Mouse (Mus musculus) ovary, postnatal 14 days (tissue): ENCODE measurements around the gene Tmem184b.

Experiments
- DNase-seq: peaks from one replicate; pipeline ENCODE4 v3.0.0; 2022; ENCODE audit warnings: low spot score

Tmem184b gene

DNA sequence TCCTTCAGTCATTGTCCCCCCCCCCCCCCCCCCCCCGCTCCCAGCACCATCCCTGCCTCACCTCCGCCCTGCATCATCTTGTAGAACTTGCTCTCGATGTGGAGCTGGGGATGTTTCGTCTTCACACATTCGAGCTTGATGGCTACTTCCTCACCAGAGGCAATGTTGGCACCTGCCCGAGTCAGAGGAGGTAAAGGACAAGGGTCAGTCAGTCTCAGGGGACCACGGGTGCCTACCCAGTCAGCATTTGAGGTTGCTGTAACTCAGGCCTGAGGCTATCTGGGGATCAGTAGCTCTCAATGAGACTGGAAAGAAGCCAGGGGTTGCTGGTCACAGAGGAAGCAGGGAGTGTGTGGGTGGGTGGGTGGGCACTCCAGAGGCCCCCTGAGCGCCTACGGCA, 26.6 kb upstream of the Tmem184b start:
- DNase-seq, result no peak

DNA sequence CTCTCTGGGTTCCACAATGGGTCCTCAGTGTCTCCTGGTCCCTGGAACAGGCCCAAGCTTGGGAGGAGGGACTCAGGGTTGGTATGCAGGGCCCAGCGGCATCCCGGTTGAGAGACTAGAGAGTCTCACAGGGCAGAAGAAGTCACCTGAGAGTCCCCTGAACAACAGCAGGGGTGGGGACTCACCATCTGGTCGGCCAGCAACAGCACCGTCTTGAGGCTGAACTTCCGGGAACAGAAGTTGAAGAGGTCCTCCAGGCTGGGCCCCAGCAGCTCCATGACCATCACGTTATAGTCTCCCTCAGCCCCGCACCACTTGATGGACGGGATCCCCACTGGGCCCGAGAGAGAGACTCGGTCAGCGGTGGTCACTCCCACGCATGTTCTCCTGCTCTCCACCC, 26.2 kb upstream of the Tmem184b start:
- DNase-seq, result no peak

DNA sequence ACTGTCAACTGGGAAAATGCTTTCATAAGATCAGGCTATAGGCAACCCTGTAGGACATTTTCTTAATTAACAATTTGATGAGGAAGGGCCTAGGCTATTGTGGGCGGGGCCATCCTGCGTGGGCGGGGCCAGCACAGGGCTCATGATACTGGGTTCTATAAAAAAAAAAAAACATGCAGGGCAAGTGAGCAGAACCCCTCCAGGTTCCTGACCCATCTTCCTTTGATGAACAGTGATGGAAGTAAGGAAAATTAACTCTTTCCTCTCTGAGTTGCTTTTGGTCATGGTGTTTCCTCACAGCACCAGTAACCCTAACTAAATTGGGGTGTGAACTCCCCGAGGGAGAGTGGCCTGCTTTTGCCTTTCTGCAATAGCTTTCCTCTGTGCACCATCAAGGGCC, 25.2 kb upstream of the Tmem184b start:
- DNase-seq, result no peak

DNA sequence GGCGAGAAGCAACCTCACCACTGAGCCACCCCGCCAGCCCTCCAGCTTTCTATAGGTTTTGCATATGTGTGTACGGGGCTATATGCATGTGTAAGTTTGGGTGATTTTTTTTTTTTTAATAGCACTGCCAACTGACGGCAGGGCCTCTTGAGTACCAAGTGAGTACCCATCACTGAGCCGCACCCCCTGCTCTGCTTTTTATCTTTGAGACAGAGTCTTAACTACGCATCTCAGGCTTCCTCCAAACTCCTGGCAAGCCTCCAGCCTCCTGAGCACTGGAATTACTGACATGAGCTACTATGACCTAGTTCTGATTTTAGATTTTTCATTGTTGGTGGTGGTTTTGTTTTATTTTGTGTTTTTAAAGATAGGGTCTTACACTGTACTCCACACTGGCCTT, 24.1 kb upstream of the Tmem184b start:
- DNase-seq, result no peak

DNA sequence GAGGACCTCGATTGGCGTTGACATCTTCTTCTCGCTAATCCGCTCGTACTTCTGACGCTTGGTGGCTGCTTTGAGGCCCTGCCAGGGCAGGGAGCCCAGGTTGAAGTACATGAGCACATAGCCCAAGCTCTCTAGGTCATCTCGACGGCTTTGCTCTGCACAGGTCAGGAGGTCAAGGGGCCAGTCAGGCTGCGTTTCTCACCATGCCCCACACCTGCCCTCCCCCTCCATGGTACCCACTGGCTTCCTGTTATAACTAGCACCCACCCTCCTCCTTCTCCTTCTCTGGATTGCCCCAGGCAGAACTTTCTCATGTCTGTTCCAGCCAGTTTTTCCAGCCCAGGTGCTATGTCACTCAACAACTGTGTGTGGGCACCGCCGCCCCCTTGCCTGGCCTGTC, 22.1 kb upstream of the Tmem184b start:
- no peak for DNase-seq

DNA sequence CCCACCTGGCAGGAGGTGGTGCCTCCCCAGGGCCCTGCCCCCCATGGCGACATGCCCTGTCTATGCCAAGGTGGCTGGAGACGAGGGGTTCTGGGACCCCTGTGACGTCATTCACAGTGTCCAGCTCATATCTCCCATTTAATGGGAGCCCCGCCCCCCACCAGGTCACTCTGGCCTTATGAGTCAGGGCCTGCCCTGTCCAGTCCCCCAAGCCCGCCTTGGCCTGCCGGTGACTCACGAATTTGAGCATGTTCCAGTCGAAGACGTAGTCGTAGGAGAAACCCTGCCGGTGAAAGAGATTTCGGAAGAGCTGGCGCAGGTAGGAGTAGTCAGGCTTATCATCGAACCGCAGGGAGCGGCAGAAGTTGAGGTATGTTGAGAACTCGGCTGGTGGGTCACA, 21.2 kb upstream of the Tmem184b start:
- DNase-seq, result no peak

DNA sequence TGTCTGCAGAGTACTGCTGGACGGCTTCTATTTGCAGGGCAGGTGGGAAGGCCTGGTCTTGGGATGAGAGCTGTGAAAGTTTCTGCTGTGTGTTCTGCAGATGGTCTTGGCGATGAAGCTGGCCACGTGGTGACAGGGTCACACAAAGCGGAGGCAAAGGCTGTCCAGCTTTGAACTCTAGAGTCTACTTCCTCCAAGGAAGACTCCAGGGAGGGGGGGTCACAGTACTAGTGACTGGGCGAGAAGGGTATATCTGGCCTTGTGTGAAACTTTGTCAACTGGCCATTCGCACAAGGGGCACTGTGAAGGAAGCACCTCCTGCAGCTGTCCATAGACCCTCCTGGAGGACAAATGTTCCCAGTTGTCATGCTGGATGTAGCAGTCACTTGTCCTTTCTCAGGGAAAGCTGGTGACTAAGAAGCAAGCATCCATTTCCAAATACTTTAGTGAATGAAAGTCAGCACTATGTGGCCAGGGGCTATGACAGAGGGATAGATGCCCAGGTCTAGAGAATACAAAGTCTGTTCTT, 19.4 kb upstream of the Tmem184b start:
- no peak for DNase-seq

DNA sequence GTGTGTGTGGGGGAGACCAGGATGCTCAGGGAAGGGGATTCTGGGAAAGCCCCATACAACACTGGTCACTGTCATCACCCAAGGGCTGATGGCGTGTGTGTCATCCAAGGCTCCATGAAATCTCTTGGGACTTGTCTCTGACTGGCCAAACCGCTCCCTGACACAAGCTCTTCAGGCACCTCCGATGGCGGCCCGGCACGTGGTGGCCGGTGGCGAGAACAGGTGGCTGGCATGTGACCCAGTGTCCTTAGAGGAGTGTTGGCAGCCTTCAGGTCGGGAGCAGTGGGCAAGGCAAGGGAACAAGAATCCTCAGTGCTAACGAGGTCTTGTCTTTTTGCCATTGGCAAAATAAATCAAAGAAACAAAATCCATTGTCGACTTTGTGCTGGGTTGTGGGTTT, 15.3 kb upstream of the Tmem184b start:
- DNase-seq, result no peak

DNA sequence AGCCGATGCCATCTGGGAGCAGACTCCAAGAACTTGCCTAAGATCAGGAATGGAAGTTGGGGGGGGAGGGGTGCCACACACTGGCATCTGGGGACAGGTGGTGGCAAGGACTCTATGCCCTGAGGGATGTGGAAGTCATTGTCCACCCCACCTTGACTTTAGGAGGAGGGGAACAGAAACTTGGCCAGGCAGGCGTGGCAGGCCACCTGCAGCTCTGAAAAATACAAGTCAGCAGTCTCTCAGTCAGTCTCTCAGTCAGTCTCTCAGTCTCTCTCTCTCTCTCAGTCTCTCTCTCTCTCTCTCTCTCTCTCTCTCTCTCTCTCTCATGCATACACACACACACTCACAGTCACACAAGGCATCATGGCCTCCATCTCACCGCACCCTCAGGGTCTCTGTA, 14.9 kb upstream of the Tmem184b start:
- no peak for DNase-seq

DNA sequence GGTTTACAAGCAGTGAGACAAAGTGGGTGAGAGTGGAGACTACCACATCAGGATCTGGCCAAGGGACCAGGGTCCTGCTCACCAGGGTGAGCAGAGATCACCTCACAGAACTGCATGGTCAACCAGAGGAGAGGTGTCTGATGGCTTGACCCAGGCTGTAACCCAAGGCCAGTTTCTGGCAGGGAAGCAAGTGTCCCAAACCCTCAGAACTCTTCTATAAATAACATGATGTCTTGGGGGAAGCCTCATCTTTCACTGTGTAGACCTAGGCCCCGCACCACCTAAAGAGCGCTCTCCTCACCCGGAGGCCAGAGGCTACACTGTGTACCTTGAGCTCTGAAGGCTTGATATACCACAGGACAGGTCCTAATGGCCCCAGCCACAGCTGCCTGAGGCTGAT, 14.0 kb upstream of the Tmem184b start:
- no peak for DNase-seq

DNA sequence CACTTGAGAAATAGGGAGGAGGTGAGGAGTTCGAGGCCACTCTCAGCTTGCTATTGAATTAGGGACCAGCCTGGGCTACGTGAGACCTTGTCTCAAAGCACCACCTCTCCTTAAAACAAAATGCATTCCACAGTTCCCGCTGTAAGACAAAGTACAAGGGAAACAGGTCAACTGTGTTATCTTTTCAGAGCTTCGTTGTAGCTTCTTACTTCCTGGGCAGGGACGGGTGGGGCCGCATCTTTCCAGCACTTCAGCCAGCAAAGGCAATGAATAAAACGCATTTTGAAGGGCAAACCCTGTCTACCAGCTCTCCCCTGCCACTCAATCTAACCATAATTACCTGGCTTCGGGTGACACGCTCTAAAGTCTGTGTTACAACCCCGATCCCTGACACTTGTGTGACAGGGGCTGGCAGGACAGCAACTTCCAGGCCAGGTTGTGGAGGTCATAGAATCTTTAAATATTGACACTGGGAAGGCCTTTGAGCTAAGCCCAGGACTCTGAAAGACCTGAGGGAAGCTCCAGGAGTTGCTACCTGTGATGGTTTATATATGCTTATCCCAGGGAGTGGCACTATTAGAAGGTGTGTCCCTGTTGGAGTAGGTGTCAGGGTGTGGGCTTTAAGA, 13.2 kb upstream of the Tmem184b start:
- no peak for DNase-seq

DNA sequence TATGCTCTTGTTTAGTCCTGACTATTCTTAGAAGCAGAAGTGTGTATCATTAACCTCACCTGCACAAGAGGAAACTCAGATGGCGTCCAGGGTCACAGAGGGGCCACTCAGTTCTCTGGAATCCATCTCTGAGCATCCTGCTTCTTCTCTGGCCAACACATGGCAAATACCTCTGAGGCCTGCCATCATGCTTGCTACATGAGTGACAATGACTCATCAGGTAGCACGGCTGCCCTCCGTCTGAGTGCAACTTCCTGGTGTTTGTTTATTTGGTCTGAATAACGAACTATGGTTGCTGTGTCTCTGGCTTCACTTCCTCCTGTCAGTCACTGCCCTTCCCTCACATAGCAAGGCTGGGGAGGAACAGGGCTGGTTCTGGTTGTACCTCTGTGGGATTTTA, 11.1 kb upstream of the Tmem184b start:
- DNase-seq, result no peak

DNA sequence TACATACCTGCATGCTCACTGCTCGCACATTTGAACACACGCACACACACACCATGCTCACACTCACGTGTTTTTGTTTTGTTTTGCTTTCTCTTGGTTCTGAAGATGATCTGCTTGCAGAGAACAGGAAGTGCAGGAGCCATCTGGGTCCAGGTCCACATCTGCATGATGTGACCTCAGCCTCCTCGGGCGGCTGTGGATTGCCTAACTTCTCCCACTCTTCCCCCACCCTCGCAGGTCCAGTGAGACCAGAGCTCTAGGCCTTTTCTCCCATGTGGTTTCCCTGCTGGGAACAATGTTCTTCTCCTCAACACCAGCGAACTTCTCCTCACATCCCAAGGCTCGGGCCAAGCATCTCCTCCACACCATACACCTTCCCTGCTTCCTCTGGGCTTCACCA, 10.4 kb upstream of the Tmem184b start:
- DNase-seq, result no peak

DNA sequence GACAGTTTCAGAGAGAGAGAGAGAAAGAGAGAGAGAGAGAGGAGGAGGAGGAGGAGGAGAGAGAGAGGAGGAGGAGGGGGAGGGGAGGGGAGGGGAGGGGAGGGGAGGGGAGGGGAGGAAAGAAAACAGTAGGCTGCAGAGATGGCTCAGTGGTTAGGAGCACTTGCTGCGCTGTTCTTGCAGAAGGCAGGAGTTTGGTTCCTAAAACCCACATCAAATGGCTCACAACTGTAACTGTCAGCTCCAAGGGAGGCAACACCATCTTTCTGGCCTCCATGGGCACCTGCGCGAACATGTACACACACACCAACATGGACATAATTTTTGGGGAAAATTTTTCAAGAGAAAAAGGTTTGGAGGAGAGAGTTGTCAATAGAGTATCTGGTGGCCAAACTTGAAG, 9.8 kb upstream of the Tmem184b start:
- DNase-seq, result no peak

DNA sequence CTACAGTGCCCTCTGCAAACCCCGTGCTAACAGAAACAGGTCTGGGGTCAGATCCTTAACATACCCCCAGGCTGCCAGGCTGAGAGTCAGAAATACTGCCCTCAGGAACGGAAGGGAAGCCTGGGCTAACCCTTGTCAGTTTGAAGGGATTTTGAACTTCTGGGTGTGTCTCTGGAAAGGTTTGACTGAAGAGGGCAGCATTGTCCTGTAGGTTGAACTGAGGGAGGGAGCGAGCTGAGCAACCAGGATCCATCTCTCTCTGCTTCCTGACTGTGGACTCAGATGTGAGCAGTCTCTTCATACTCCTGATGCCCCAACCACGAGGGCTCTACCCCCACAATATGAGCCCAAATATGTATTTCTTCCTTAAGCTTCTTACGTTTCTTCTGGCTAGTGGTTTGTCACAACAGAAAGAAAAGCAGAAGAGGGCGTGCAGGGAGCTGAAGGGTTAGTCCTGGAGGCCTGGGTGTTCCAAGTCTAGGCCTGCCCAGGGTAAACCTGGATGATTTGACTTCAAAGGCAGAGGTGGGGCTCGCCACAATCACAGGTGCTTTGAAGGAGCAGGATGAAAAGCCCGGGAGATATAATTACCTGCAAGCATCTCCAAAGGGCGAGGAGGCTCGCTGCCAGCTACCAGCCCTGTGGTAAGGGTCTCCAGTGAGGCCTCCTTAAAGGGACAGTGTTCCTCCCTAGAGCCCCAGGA, 8.1 kb upstream of the Tmem184b start:
- DNase-seq, result no peak

DNA sequence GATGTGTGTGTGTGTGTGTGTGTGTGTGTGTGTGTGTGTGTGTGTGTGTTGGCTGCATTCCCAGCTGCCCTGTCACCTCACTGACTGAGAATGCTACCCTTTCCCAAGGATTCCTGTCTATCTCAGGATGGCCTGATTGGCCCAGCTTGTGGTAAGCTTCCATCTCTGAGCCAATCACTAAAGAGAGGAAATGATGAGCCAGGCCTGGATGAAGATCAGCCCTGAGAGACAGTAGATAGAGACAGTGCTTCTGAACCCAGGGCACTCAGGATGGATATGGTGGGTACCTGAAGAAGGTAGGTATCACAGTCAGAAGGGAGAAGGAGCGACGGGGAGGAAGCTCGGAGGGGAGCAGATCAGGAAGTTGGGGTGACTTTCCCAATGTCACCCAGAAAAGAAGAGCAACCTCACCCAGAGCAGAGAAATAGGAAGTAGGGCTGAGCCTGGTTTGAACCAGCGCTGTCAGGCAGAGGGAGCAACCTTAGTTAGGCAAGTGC, 5.8 kb upstream of the Tmem184b start:
- DNase-seq, result no peak

DNA sequence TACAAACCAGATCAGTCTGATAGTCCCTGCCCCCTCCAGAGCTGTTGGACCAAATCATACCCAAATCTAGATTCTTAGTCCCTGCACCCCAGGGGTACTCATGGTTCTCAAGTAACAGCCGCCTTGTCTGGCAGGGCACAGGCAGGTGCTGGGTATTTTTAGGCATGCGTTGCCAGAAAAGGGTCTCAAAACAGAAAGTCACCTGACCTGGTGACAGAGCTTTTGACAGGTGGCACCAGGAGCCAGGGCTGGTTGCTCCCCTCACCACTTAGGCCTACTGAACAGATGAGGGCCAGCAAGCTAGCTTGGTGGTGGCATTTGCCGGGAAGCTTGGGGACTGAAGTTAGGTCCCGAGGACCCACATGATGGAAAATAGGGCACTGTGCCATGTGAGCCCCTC, 3.2 kb upstream of the Tmem184b start:
- no peak for DNase-seq

DNA sequence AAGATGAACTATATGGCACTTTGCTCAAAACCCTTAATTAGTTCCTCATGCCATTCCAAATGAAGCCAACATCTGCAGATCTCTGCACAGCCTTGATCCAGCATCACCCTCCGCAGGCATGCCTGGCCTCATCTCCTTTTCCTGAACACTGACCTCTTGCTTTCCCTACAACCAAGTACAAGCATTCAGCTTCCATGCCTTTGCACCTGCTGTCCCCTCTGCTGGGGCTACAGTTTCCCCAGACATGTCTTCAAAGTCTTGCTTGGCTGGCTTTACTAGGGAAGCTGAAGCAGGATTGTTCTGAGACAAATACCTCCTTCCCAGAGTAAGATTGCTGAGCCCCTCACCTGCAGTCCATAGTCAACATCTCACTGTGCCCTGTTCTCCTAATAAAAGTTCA, 908 bp upstream of the Tmem184b start:
- DNase-seq, result no peak

DNA sequence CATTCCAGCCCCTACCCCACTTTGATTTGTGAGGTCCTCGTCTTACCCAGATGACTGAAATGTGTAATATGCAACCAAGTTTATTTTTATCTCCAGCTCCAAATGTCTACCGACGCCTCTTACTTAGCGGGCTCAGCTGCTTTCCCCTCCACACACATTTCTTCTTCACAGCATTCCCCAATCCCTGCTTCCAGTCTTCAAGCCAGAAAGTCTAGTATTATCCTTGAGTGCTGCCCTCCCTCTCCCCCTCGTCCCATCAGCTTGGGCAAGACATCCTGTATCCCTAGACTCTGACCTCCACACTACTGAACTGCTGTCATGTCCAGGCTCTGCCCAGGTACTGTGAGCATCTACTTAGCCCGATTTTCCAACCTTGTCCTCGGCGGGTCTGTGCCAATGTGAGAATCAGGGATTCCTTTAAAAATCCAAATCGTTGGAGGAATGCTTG, 418 bp upstream of the Tmem184b start:
- DNase-seq, result no peak

DNA sequence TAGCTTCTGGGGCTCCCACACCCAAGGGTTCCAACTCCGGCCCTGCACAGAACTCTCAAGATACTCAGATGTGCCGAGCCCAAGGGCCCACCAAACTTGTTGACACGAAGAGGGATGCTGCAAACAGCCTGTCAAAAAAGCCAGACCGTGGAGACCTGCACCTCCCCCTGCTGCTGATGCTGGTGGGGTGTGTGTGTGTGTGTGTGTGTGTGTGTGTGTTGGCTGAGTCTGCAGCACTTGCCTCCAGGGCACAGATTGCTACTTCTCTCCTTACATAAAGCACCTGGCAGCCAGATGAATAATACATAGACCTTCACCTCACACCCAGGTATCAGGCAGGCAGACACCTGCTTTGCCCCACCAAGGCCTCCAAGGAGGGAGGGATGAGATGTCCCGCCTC, 1.2 kb downstream of the Tmem184b start:
- no peak for DNase-seq

DNA sequence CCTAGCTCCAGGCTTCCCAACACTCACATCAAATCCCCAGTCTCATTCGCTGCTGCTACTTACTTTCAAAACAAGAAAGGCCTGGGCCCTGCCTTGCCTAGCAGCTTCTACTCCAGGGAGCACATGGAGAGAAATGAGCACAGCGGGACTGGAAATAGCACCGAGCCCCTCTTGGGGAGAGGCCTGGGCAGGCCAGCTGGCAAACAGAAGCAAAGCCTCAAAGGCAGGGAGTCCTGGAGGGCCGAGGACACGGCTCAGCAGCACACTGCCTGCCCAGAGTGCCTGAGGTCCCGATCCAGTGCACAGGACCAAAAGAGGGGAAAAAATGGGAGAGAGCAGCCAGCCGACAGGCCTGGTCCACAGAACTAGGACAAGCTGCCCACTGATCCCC, 2.4 kb downstream of the Tmem184b start:
- no peak for DNase-seq

DNA sequence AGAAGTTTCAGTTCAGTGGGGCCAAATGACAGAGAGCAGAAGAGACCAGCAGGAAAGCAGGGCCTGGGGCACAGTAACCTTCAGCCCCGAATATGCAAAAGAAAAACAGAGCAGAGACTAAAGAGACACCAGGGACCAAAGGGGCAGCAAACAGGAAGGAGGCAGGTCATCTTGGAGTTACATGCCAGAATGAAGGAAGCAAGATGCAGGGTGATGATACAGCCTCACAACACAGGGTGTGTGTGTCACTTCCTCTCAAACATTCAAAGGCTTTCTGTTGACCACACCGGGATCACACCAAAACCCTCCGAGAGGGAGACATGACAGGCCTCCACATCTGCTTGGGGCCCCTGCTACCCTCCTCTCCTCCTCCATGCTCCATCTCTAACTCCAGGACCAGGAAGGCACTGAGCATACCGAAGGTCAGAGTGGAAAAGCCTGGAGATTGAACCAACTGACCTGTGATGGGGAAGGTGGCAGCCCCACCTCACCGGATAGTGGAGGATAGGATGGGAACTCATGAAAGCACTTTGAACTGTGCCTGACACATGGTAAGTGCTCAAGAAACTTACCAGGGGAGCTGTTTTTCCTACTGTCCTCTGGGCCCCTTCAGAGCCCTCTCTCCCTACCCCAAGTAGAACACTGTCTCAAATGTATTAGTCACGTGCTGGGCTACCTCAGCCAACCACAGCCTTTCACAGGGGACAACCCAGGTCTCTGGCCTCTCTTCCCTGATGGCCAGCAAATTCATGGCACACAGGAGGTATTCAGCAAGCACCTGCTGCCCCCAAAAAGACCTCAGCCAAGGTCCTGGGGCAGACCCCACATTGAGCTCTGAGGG, 3.0 kb downstream of the Tmem184b start:
- DNase-seq, result no peak
